Mouse (Mus musculus): ENCODE measurements around the gene Plet1. TPM values are rescaled to one million over a fixed set of nuclear protein-coding genes. Genes with fewer than 3 reads are reported as not detected.

Gene Plet1
- total RNA-seq, 2 experiments from 2014 or later = 1.5 to 2.2 TPM

GRCm38 (mm10) chr9:50528293-50528892, 34.1 kb downstream of the Plet1 start, which contains the start of gene Pts:
Pts (minus strand) TSS chr9:50528724.
- intact Hi-C loops (cut with DNase I) = loop anchor here (1.0 to 5.0 kb wide), 3 partner anchors 65 to 1036 kb away; no protein-coding TSS in a partner anchor

DNA sequence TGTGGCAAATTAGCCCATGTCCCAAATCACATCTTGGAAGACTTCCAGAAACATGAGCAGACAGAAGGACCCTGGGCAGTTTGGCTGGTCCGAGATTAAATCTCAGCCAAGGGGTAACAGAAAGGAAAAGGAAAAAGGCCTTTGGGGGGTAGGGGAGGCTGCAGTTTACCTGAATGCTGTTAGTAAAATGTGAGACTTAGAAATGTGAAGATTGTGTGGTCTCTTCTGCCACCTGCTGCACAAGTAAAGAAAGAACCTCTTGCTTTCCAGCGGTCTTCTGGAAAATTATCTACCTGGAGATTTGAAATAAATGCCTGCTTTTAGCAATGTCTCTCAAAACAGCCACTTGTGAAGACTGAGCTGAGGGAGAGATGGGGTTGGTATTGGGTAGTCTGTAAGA, 36.6 kb downstream of the Plet1 start:
- peak; percentile 29 to 31 for DNase-seq
- intact Hi-C loops (cut with DNase I) = loop anchor here (5.0 to 10.0 kb wide), 2 partner anchors 199 to 1286 kb away; no protein-coding TSS in a partner anchor

More at GRCm38 (mm10) chr9:50528293-50528892, 34.1 kb downstream of the Plet1 start, which contains the start of gene Pts:
- DNase-seq = peak; percentile 98 to 99

DNA sequence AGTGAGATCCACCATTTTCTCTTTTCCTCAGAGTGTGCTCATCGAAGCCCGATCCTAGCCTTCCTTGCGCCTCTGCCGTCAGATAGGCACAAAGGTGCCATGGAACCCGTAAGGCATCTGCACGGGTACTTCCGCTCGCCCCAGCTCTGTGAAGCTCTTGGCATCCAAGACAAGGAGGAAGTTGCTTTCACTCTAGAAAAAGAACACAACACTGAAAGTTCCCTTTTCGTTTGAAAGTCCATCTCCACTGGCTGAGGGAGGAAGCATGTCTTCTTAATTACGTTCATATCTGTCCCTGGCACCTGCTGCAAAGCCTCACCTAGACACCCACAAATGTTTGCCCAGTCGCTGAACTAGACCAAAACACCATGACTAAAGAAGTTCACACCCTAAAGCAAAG, 39.0 kb downstream of the Plet1 start:
- no peak for DNase-seq

DNA sequence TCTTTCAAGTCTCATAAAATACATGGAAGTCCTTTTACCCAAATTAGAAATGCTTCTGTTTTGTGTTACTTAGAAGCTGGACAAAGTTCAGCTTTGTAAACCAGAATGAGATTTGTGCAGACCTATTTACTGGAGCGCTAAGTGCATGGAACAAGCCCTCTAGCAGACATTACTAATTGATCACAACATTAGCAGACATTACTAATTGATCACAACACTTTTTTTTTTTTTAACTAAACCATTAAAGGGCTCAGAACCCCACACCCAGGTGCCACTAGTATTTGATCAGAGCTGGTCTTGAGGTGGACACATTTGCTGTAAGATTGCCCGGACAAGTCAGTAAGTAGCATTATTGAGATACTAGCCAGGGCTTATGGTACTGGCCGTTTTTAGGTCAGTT, 39.5 kb downstream of the Plet1 start:
- DNase-seq = no peak
- intact Hi-C loops (cut with DNase I) = loop anchor here (5.0 to 10.0 kb wide), 2 partner anchors 201 to 1289 kb away; no protein-coding TSS in a partner anchor

More for the DNA sequence above, 39.0 kb downstream of the Plet1 start:
- intact Hi-C loops (cut with DNase I) = loop anchor here (5.0 to 10.0 kb wide), 2 partner anchors 201 to 1289 kb away; no protein-coding TSS in a partner anchor

DNA sequence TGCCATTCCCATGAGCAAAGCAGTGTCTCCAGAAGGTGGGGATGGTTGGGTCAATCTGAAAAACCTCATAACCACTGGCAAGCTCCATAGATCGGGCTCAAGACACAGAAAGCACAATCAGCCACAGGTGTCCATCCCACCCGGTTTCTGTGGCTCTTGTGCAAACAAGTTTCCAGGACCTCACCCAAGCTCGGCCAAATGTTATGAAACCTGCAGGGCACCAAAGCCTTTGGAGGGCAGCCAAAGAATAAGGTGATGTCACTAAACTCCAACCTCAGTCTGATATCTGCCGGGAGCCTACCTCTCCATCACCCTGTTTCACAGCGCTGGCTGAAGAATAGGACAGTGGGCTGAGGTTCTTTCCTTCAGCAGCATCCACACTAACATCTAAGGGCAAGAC, 41.6 kb downstream of the Plet1 start:
- no peak for DNase-seq
- intact Hi-C loops (cut with DNase I) = loop anchor here (10.0 kb wide), 1 partner anchor 1291 kb away; no protein-coding TSS in a partner anchor

- intact Hi-C loops (cut with DNase I) = loop anchor here (10.0 kb wide), 1 partner anchor 1292 kb away; no protein-coding TSS in a partner anchor
- DNase-seq = no peak
Observed at GRCm38 (mm10) chr9:50536603-50537135, 42.3 kb downstream of the Plet1 start.

DNA sequence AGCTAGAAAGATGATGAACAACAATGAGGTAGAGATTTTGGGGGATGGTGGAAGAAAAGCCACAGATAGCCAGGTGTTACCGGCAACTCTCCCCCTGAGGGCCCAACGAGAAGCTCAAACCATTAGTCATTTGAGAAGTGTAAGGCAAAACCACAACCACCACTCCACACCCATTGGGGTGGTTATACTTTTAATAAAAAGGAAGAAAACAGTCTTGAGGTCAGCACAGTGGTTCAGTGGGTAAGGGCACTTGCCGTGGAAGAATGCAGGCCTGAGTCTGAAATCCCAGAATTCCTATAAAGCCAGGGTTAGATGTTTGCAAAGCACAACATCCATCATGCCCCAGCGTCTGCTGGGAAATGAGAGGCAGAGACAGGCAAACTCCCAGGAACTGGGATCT, 43.0 kb downstream of the Plet1 start:
- intact Hi-C loops (cut with DNase I) = loop anchor here (10.0 kb wide), 1 partner anchor 1292 kb away; no protein-coding TSS in a partner anchor
- DNase-seq = no peak

DNA sequence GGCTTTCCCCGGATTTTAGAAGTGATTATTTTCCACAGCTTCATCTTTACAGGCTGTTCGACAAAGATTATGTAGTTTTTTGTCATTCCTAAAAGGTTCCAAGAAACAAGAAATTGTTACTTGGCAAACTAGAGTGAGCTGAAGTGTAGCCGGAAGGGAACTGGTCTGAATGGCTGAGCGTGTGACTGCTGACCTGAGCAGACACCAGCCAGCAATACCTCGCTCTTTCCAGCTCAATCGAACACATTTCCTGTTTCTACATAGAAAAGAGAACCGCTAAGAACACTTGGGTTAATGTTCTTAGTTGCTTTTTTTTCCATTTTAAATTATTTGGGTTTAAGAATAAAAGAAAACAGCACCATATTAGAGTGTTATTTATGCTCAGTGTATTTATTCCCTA, 45.8 kb downstream of the Plet1 start:
- no peak for DNase-seq
- intact Hi-C loops (cut with DNase I) = no loop called here

DNA sequence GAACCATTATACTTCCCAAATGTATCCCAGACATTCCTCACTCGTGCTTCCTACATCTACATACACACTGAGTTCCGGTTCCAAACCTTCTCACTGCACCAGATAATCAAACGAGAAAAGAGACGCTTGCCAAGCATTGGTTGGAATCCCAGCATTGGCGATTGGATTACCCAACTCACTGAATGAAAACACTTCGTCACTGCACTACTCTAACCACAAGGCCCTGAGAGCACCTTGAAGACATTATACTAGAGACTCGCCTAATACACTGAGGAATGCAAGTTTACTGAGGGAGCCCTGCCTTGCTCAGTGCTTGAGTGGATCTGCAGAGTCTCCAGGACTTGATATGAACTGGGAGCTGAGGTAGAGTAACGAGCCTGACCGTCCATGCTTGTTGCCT, 48.1 kb downstream of the Plet1 start:
- intact Hi-C loops (cut with DNase I) = no loop called here

GRCm38 (mm10) chr9:50547859-50548478, 53.6 kb downstream of the Plet1 start:
- intact Hi-C loops (cut with DNase I) = no loop called here
- no peak for DNase-seq

More for the DNA sequence above, 48.1 kb downstream of the Plet1 start:
- DNase-seq = no peak

DNA sequence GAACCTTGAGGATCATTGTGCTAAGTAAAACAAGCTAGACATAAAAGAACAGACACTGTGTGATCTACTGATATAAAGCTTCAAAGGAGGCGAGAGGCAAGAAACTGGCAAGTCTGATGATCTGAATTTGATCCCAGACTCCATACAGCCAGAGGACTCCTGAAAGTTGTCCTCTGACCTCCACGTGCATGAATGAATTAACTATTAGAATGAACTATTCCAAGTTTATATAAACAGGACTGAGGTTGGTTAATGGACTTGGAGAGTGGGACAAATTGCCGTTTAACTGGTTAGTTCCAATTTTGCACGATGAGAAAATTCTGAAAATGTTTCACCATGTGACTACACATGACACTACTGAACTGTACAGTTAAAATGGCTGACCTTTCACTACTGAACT, 54.6 kb downstream of the Plet1 start:
- DNase-seq = no peak
- intact Hi-C loops (cut with DNase I) = no loop called here

GRCm38 (mm10) chr9:50552206-50552605, 57.9 kb downstream of the Plet1 start:
- no peak for DNase-seq
- intact Hi-C loops (cut with DNase I) = no loop called here

DNA sequence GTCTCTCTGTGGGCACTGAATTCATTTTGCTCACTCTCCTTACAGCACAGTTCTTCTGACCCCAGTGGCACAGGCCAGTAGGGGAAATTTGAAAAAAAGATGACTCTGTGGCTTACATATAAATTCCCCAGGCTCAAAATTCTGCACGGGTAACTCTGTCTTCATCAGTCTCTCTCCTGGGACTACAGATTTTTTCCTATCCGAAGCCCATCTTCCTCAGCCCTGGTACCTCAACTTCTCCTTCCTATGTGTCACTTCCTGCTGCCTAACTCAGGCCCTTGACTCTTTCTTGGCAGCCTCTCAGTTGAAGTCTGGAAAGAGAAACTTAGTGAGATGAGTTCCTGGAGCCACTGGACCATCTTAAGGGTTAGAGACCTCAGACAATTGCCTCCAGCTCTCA, 59.2 kb downstream of the Plet1 start:
- intact Hi-C loops (cut with DNase I) = no loop called here
- no peak for DNase-seq

GRCm38 (mm10) chr9:50554241-50555093, 60.1 kb downstream of the Plet1 start, which contains the start of gene Il18:
Il18 (plus strand) TSS chr9:50554827.
- intact Hi-C loops (cut with DNase I) = no loop called here
- peak; percentile 9 to 13 for DNase-seq

GRCm38 (mm10) chr9:50555094-50555446, 60.7 kb downstream of the Plet1 start, which contains the start of gene Bco2:
Bco2 (minus strand) TSS chr9:50555181.
- intact Hi-C loops (cut with DNase I) = no loop called here
- no peak for DNase-seq

Other genes starting within 250 kb of the Plet1 start
- 100 to 1,000 TPM; 461 to 463 TPM for gene Rpl10-ps3, start 149.6 kb upstream of the Plet1 start, total RNA-seq (2021)
- 10 to 100 TPM; 25.5 to 29.4 TPM for gene Pts, start 34.2 kb downstream of the Plet1 start, total RNA-seq (2021)
- 1 to 10 TPM; 1.3 to 2.0 TPM for gene Il18, start 60.3 kb downstream of the Plet1 start, total RNA-seq (2021)
- under 1 TPM; 0.22 to 0.33 TPM for gene Bco2, start 60.7 kb downstream of the Plet1 start, total RNA-seq (2021)
- not detected for gene Tex12, start 66.8 kb downstream of the Plet1 start, total RNA-seq (2021)
- 100 to 1,000 TPM; 724 to 738 TPM for gene Sdhd, start 109.3 kb downstream of the Plet1 start, total RNA-seq (2021)
- 100 to 1,000 TPM; 216 to 232 TPM for gene Timm8b, start 109.4 kb downstream of the Plet1 start, total RNA-seq (2021)
- gene Pih1d2, start 122.8 kb downstream of the Plet1 start, total RNA-seq (2021) = under 1 TPM; 0.22 to 0.88 TPM
- 10 to 100 TPM; 14.7 to 14.8 TPM for gene Nkapd1, start 122.9 kb downstream of the Plet1 start, total RNA-seq (2021)
- gene Dlat, start 165.3 kb downstream of the Plet1 start, total RNA-seq (2021) = 100 to 1,000 TPM; 392 to 414 TPM
- gene Dixdc1, start 245.0 kb downstream of the Plet1 start, total RNA-seq (2021) = 1 to 10 TPM; 4.0 to 6.2 TPM

Data from heart, postnatal 14 days (tissue).